ENCODE assay signal across 10 mouse cellular contexts in genomic region chr17:46701489-46701888, GRCm38 (mm10). TPM values are rescaled to one million over a fixed set of nuclear protein-coding genes. Genes with fewer than 3 reads are reported as not detected.
DNase-seq lines count a peak whose midpoint lies in the region; ATAC-seq and TF ChIP-seq lines count a peak whose summit lies in the region.
"Had no signal": no experiment of that assay in that cellular context is flagged by ENCODE, and none has a peak within 500 bp of the region (broad histone marks: within the 10 kb centered on the region; RNA-seq: fewer than 3 reads in every experiment).

No protein-coding gene starts in this region.

- H3K36me3 ChIP-seq in heart, embryonic 13.5 days, result peaks cover 24% of the 10 kb centered on the region
- no peaks in the 10 kb centered on the region; the same call in 1 of the 2 replicates for H3K36me3 ChIP-seq in heart, embryonic 11.5 days (ENCODE audit: control insufficient read depth, insufficient read depth, low read length)
- peaks cover 20% of the 10 kb centered on the region; the same call in 1 of the 2 replicates for H3K36me3 ChIP-seq in hindbrain, embryonic 14.5 days (replicated peaks; ENCODE audit: control insufficient read depth, insufficient read depth)
- H3K36me3 ChIP-seq in midbrain, embryonic 13.5 days, result peaks cover 29% of the 10 kb centered on the region

- H3K4me3 ChIP-seq in heart, embryonic 13.5 days, result no peak overlapping the region
- H3K4me3 ChIP-seq in heart, embryonic 11.5 days (ENCODE audit: low read depth, low read length), result no peak overlapping the region
- no peak overlapping the region for H3K4me3 ChIP-seq in hindbrain, embryonic 14.5 days (replicated peaks; ENCODE audit: low read length)
- H3K4me3 ChIP-seq in midbrain, embryonic 13.5 days (replicated peaks), result no peak overlapping the region
- H3K4me3 ChIP-seq in lung, adult 2 months (replicated peaks; ENCODE audit: extremely low read depth, low read depth, low read length), result no peak overlapping the region
- H3K4me3 ChIP-seq: erythroblast, embryonic 14.5 days had no signal

- DNase-seq in brain, adult 2 months (ENCODE audit: low read depth, low spot score), result peak; percentile 48
- DNase-seq in hindbrain, embryonic 14.5 days (ENCODE audit: low spot score), result no peak
- DNase-seq in lung, adult 2 months, result no peak
- DNase-seq in adipocyte (ENCODE audit: low spot score), result no peak
- DNase-seq: kidney, adult 11 months; lung, adult 18-20 months had no signal

- H3K9me3 ChIP-seq in heart, embryonic 13.5 days, result no peaks in the 10 kb centered on the region
- no peaks in the 10 kb centered on the region for H3K9me3 ChIP-seq in heart, embryonic 11.5 days (replicated peaks; ENCODE audit: control insufficient read depth, low read length)
- no peaks in the 10 kb centered on the region for H3K9me3 ChIP-seq in hindbrain, embryonic 14.5 days (ENCODE audit: control insufficient read depth, low read length)
- H3K9me3 ChIP-seq in midbrain, embryonic 13.5 days, result no peaks in the 10 kb centered on the region

- ATAC-seq in heart, embryonic 13.5 days (ENCODE audit: extremely low read depth, insufficient number of reproducible peaks, low FRiP score, low TSS enrichment), result no peak
- no peak for ATAC-seq in heart, embryonic 11.5 days (replicated peaks; ENCODE audit: insufficient number of reproducible peaks, low FRiP score, low TSS enrichment)
- ATAC-seq in hindbrain, embryonic 14.5 days (ENCODE audit: low FRiP score), result no peak
- ATAC-seq in midbrain, embryonic 13.5 days, result no peak

- H3K9ac ChIP-seq in heart, embryonic 13.5 days, result 0 out of 2 replicates have a peak overlapping the region, but pooled peaks have one; percentile 21
- no peak overlapping the region; the same call in 1 of the 2 replicates for H3K9ac ChIP-seq in heart, embryonic 11.5 days (ENCODE audit: low read depth, low read length)
- H3K9ac ChIP-seq in hindbrain, embryonic 14.5 days, result 0 out of 2 replicates have a peak overlapping the region, but pooled peaks have one; percentile 11
- H3K9ac ChIP-seq in midbrain, embryonic 13.5 days (replicated peaks), result peak overlapping the region; percentile 44; the same call in 1 of the 2 replicates

- no peaks in the 10 kb centered on the region for H3K27me3 ChIP-seq in heart, embryonic 13.5 days (replicated peaks)
- no peaks in the 10 kb centered on the region for H3K27me3 ChIP-seq in heart, embryonic 11.5 days (ENCODE audit: control insufficient read depth, insufficient read depth, low read length)
- no peaks in the 10 kb centered on the region for H3K27me3 ChIP-seq in hindbrain, embryonic 14.5 days (ENCODE audit: control insufficient read depth, insufficient read depth, low read length)
- no peaks in the 10 kb centered on the region for H3K27me3 ChIP-seq in midbrain, embryonic 13.5 days

- no peak for TF ChIP-seq POLR2A in lung, adult 2 months (IDR thresholded peaks at IDR 0.05; ENCODE audit: borderline replicate concordance, extremely low read depth, low read depth, low read length)

- TF ChIP-seq CTCF in lung, adult 2 months (IDR thresholded peaks at IDR 0.05; ENCODE audit: insufficient read depth, low read length), result no peak

- H3K4me1 ChIP-seq in heart, embryonic 13.5 days, result peaks cover 43% of the 10 kb centered on the region
- peaks cover 26% of the 10 kb centered on the region for H3K4me1 ChIP-seq in heart, embryonic 11.5 days (ENCODE audit: control insufficient read depth, insufficient read depth, low read length)
- peaks cover 35% of the 10 kb centered on the region for H3K4me1 ChIP-seq in hindbrain, embryonic 14.5 days (replicated peaks; ENCODE audit: control insufficient read depth, insufficient read depth, low read length)
- peaks cover 42% of the 10 kb centered on the region for H3K4me1 ChIP-seq in midbrain, embryonic 13.5 days (replicated peaks)
- H3K4me1 ChIP-seq in lung, adult 2 months (ENCODE audit: control insufficient read depth, insufficient read depth, low read length), result peaks cover 8% of the 10 kb centered on the region

- 80% methylated on average over 12 of the region's 12 CpGs for WGBS in heart, embryonic 13.5 days
- 80% methylated on average over 12 of the region's 12 CpGs for WGBS in heart, embryonic 11.5 days (ENCODE audit: insufficient replicate concordance)
- WGBS in hindbrain, embryonic 14.5 days, result 79% methylated on average over 12 of the region's 12 CpGs
- WGBS in midbrain, embryonic 13.5 days, result 85% methylated on average over 12 of the region's 12 CpGs
- WGBS in lung, adult 2 months, result 64% methylated on average over 12 of the region's 12 CpGs

- H3K4me2 ChIP-seq in heart, embryonic 13.5 days, result no peak overlapping the region
- no peak overlapping the region for H3K4me2 ChIP-seq in heart, embryonic 11.5 days
- no peak overlapping the region; the same call in none of the 2 replicates for H3K4me2 ChIP-seq in hindbrain, embryonic 14.5 days (replicated peaks)
- no peak overlapping the region; the same call in 1 of the 2 replicates for H3K4me2 ChIP-seq in midbrain, embryonic 13.5 days (replicated peaks)

- no peak overlapping the region for H3K27ac ChIP-seq in heart, embryonic 13.5 days (replicated peaks)
- H3K27ac ChIP-seq in heart, embryonic 11.5 days (ENCODE audit: low read depth, low read length), result no peak overlapping the region
- 0 out of 2 replicates have a peak overlapping the region, but pooled peaks have one; percentile 1 for H3K27ac ChIP-seq in hindbrain, embryonic 14.5 days
- 0 out of 2 replicates have a peak overlapping the region, but pooled peaks have one; percentile 19 for H3K27ac ChIP-seq in midbrain, embryonic 13.5 days

RNA-seq across cellular contexts. Expression of gene Ppp2r5d, which starts 3.4 kb away (rescaled TPM):
- 54.9 and 57.7 TPM in 2 replicates for polyA plus RNA-seq in heart, embryonic 13.5 days (2015; fragmentation: Nextera tagmentation; extraction: Ambion mirVana)
- polyA plus RNA-seq in heart, embryonic 11.5 days (2014; fragmentation: Nextera tagmentation; extraction: Ambion mirVana), result 52.5 and 63.6 TPM in 2 replicates
- 78.2 and 92.8 TPM in 2 replicates for polyA plus RNA-seq in hindbrain, embryonic 14.5 days (2014; fragmentation: Nextera tagmentation; extraction: Ambion mirVana)
- 88.6 and 94.5 TPM in 2 replicates for polyA plus RNA-seq in midbrain, embryonic 13.5 days (2015; fragmentation: Nextera tagmentation; extraction: Ambion mirVana)
- polyA plus RNA-seq in lung, adult 2 months (2012; rRNA removed), result 44.4 and 53.8 TPM in 2 replicates

RNA-seq across cellular contexts. Expression of gene Pex6, which starts 9.8 kb away (rescaled TPM):
- 11.6 and 12.2 TPM in 2 replicates for polyA plus RNA-seq in heart, embryonic 13.5 days (2015; fragmentation: Nextera tagmentation; extraction: Ambion mirVana)
- 9.0 and 9.7 TPM in 2 replicates for polyA plus RNA-seq in heart, embryonic 11.5 days (2014; fragmentation: Nextera tagmentation; extraction: Ambion mirVana)
- polyA plus RNA-seq in hindbrain, embryonic 14.5 days (2014; fragmentation: Nextera tagmentation; extraction: Ambion mirVana), result 23.1 and 24.4 TPM in 2 replicates
- 21.3 and 24.3 TPM in 2 replicates for polyA plus RNA-seq in midbrain, embryonic 13.5 days (2015; fragmentation: Nextera tagmentation; extraction: Ambion mirVana)
- 60.6 and 80.4 TPM in 2 replicates for polyA plus RNA-seq in lung, adult 2 months (2012; rRNA removed)

RNA-seq across cellular contexts. Expression of gene Klhdc3, which starts 20.8 kb away (rescaled TPM):
- polyA plus RNA-seq in heart, embryonic 13.5 days (2015; fragmentation: Nextera tagmentation; extraction: Ambion mirVana), result 136 and 148 TPM in 2 replicates
- polyA plus RNA-seq in heart, embryonic 11.5 days (2014; fragmentation: Nextera tagmentation; extraction: Ambion mirVana), result 117 and 143 TPM in 2 replicates
- 154 and 155 TPM in 2 replicates for polyA plus RNA-seq in hindbrain, embryonic 14.5 days (2014; fragmentation: Nextera tagmentation; extraction: Ambion mirVana)
- polyA plus RNA-seq in midbrain, embryonic 13.5 days (2015; fragmentation: Nextera tagmentation; extraction: Ambion mirVana), result 152 TPM in 2 replicates
- 68.4 and 78.1 TPM in 2 replicates for polyA plus RNA-seq in lung, adult 2 months (2012; rRNA removed)

RNA-seq across cellular contexts. Expression of gene Mea1, which starts 22.9 kb away (rescaled TPM):
- 122 and 142 TPM in 2 replicates for polyA plus RNA-seq in heart, embryonic 13.5 days (2015; fragmentation: Nextera tagmentation; extraction: Ambion mirVana)
- polyA plus RNA-seq in heart, embryonic 11.5 days (2014; fragmentation: Nextera tagmentation; extraction: Ambion mirVana), result 142 and 154 TPM in 2 replicates
- 279 and 280 TPM in 2 replicates for polyA plus RNA-seq in hindbrain, embryonic 14.5 days (2014; fragmentation: Nextera tagmentation; extraction: Ambion mirVana)
- polyA plus RNA-seq in midbrain, embryonic 13.5 days (2015; fragmentation: Nextera tagmentation; extraction: Ambion mirVana), result 237 and 241 TPM in 2 replicates
- polyA plus RNA-seq in lung, adult 2 months (2012; rRNA removed), result 48.2 and 55.7 TPM in 2 replicates

RNA-seq across cellular contexts. Expression of gene Rrp36, which starts 27.3 kb away (rescaled TPM):
- polyA plus RNA-seq in heart, embryonic 13.5 days (2015; fragmentation: Nextera tagmentation; extraction: Ambion mirVana), result 37.6 and 40.3 TPM in 2 replicates
- polyA plus RNA-seq in heart, embryonic 11.5 days (2014; fragmentation: Nextera tagmentation; extraction: Ambion mirVana), result 37.0 and 40.8 TPM in 2 replicates
- polyA plus RNA-seq in hindbrain, embryonic 14.5 days (2014; fragmentation: Nextera tagmentation; extraction: Ambion mirVana), result 41.6 and 44.7 TPM in 2 replicates
- polyA plus RNA-seq in midbrain, embryonic 13.5 days (2015; fragmentation: Nextera tagmentation; extraction: Ambion mirVana), result 48.1 and 49.9 TPM in 2 replicates
- polyA plus RNA-seq in lung, adult 2 months (2012; rRNA removed), result 27.3 and 30.8 TPM in 2 replicates

Comparison
In these comparisons a context has a peak if more than half of its experiments do, and no peak if none do; other contexts are left out.
1. H3K27ac ChIP-seq: peak in hindbrain, embryonic 14.5 days (single experiment) and midbrain, embryonic 13.5 days (single experiment); none in heart, embryonic 13.5 days (single experiment) and heart, embryonic 11.5 days (single experiment).